Mouse (Mus musculus): ENCODE measurements around the gene Ado. TPM values are rescaled to one million over a fixed set of nuclear protein-coding genes. Genes with fewer than 3 reads are reported as not detected.

Ado gene
- 43.9 and 46.0 TPM in 2 replicates for polyA plus RNA-seq (2015; fragmentation: Nextera tagmentation; extraction: Ambion mirVana)

- no peaks in the 10 kb centered on the region for H3K9me3 ChIP-seq (replicated peaks; ENCODE audit: control insufficient read depth, low read length)
- peak within 1 kb of the TSS; percentile 96 for H3K4me2 ChIP-seq (ENCODE audit: low read depth, low read length)
- WGBS, result under 1% methylated on average over 79 of the region's 79 CpGs
- H3K4me1 ChIP-seq (ENCODE audit: control insufficient read depth, insufficient read depth, low read length), result peaks cover 15% of the 10 kb centered on the region
- H3K36me3 ChIP-seq (ENCODE audit: control insufficient read depth, insufficient read depth), result peaks cover 3% of the 10 kb centered on the region; the same call in 1 of the 2 replicates
- peak within 1 kb of the TSS; percentile 93 for H3K9ac ChIP-seq (ENCODE audit: low read length)
- ATAC-seq (replicated peaks; ENCODE audit: extremely low read depth, insufficient read depth, low FRiP score), result peak; percentile 90
- H3K27ac ChIP-seq (ENCODE audit: low read length), result peak within 1 kb of the TSS; percentile 93
- H3K4me3 ChIP-seq (ENCODE audit: low read length), result peak within 1 kb of the TSS; percentile 95
- H3K27me3 ChIP-seq (ENCODE audit: control insufficient read depth, insufficient read depth, low read length), result no peaks in the 10 kb centered on the region
Observed at GRCm38 (mm10) chr10:67548877-67549731, at the start of gene Ado. Ado (minus strand) TSS chr10:67548955.

- Histone ChIP-seq H3K4me3 (ENCODE audit: low read length) (no peak overlapping the region), H3K4me2 (ENCODE audit: low read depth, low read length) (no peak overlapping the region), H3K4me1 (ENCODE audit: control insufficient read depth, insufficient read depth, low read length) (peaks cover 6% of the 10 kb centered on the region; the same call in 1 of the 2 replicates), H3K27me3 (ENCODE audit: control insufficient read depth, insufficient read depth, low read length) (no peaks in the 10 kb centered on the region), H3K9ac (ENCODE audit: low read length) (no peak overlapping the region), H3K27ac (ENCODE audit: low read length) (no peak overlapping the region), H3K9me3 (replicated peaks; ENCODE audit: control insufficient read depth, low read length) (no peaks in the 10 kb centered on the region), H3K36me3 (ENCODE audit: control insufficient read depth, insufficient read depth) (no peaks in the 10 kb centered on the region)
- no peak for ATAC-seq (replicated peaks; ENCODE audit: extremely low read depth, insufficient read depth, low FRiP score)
- 79% methylated on average over 3 of the region's 3 CpGs for WGBS
Observed at GRCm38 (mm10) chr10:67595278-67595677, 46.5 kb upstream of the Ado start.

- H3K4me1 ChIP-seq (ENCODE audit: control insufficient read depth, insufficient read depth, low read length), result no peaks in the 10 kb centered on the region
- WGBS, result 74% methylated on average over 18 of the region's 18 CpGs
- no peaks in the 10 kb centered on the region for H3K27me3 ChIP-seq (ENCODE audit: control insufficient read depth, insufficient read depth, low read length)
- ATAC-seq (replicated peaks; ENCODE audit: extremely low read depth, insufficient read depth, low FRiP score), result no peak
- H3K9ac ChIP-seq (ENCODE audit: low read length), result no peak overlapping the region
- no peak overlapping the region for H3K4me2 ChIP-seq (ENCODE audit: low read depth, low read length)
- no peak overlapping the region for H3K4me3 ChIP-seq (ENCODE audit: low read length)
- H3K36me3 ChIP-seq (ENCODE audit: control insufficient read depth, insufficient read depth), result no peaks in the 10 kb centered on the region
- H3K9me3 ChIP-seq (replicated peaks; ENCODE audit: control insufficient read depth, low read length), result no peaks in the 10 kb centered on the region
- no peak overlapping the region for H3K27ac ChIP-seq (ENCODE audit: low read length)
Observed at GRCm38 (mm10) chr10:67585873-67586610, 37.3 kb upstream of the Ado start.

GRCm38 (mm10) chr10:67581698-67582285 lies 33.0 kb upstream of the Ado start:
- H3K9me3 ChIP-seq (replicated peaks; ENCODE audit: control insufficient read depth, low read length), result no peaks in the 10 kb centered on the region
- ATAC-seq (replicated peaks; ENCODE audit: extremely low read depth, insufficient read depth, low FRiP score), result no peak
- no peak overlapping the region for H3K27ac ChIP-seq (ENCODE audit: low read length)
- H3K27me3 ChIP-seq (ENCODE audit: control insufficient read depth, insufficient read depth, low read length), result no peaks in the 10 kb centered on the region
- H3K4me1 ChIP-seq (ENCODE audit: control insufficient read depth, insufficient read depth, low read length), result peaks cover 6% of the 10 kb centered on the region
- H3K9ac ChIP-seq (ENCODE audit: low read length), result no peak overlapping the region
- WGBS, result 60% methylated on average over 12 of the region's 12 CpGs
- H3K4me3 ChIP-seq (ENCODE audit: low read length), result no peak overlapping the region
- no peak overlapping the region for H3K4me2 ChIP-seq (ENCODE audit: low read depth, low read length)
- H3K36me3 ChIP-seq (ENCODE audit: control insufficient read depth, insufficient read depth), result no peaks in the 10 kb centered on the region

- Histone ChIP-seq H3K4me2 (ENCODE audit: low read depth, low read length) (no peak overlapping the region), H3K9me3 (replicated peaks; ENCODE audit: control insufficient read depth, low read length) (no peaks in the 10 kb centered on the region), H3K4me1 (ENCODE audit: control insufficient read depth, insufficient read depth, low read length) (peaks cover 6% of the 10 kb centered on the region), H3K9ac (ENCODE audit: low read length) (no peak overlapping the region), H3K4me3 (ENCODE audit: low read length) (no peak overlapping the region), H3K27ac (ENCODE audit: low read length) (no peak overlapping the region), H3K36me3 (ENCODE audit: control insufficient read depth, insufficient read depth) (no peaks in the 10 kb centered on the region), H3K27me3 (ENCODE audit: control insufficient read depth, insufficient read depth, low read length) (no peaks in the 10 kb centered on the region)
- WGBS, result 87% methylated on average over 4 of the region's 4 CpGs
- ATAC-seq (replicated peaks; ENCODE audit: extremely low read depth, insufficient read depth, low FRiP score), result no peak
Observed at GRCm38 (mm10) chr10:67579830-67580229, 31.1 kb upstream of the Ado start.

- ATAC-seq (replicated peaks; ENCODE audit: extremely low read depth, insufficient read depth, low FRiP score), result no peak
- Histone ChIP-seq H3K4me2 (ENCODE audit: low read depth, low read length) (no peak overlapping the region), H3K27ac (ENCODE audit: low read length) (no peak overlapping the region), H3K4me1 (ENCODE audit: control insufficient read depth, insufficient read depth, low read length) (peaks cover 6% of the 10 kb centered on the region), H3K9me3 (replicated peaks; ENCODE audit: control insufficient read depth, low read length) (no peaks in the 10 kb centered on the region), H3K36me3 (ENCODE audit: control insufficient read depth, insufficient read depth) (no peaks in the 10 kb centered on the region), H3K4me3 (ENCODE audit: low read length) (no peak overlapping the region), H3K9ac (ENCODE audit: low read length) (no peak overlapping the region), H3K27me3 (ENCODE audit: control insufficient read depth, insufficient read depth, low read length) (no peaks in the 10 kb centered on the region)
- 32% methylated on average over 8 of the region's 8 CpGs for WGBS
Observed at GRCm38 (mm10) chr10:67573310-67573709, 24.6 kb upstream of the Ado start.

GRCm38 (mm10) chr10:67571443-67571842 lies 22.7 kb upstream of the Ado start:
- WGBS, result 53% methylated on average over 14 of the region's 14 CpGs

GRCm38 (mm10) chr10:67569539-67569938 lies 20.8 kb upstream of the Ado start:
- WGBS, result 50% methylated on average over 7 of the region's 7 CpGs
- Histone ChIP-seq H3K36me3 (ENCODE audit: control insufficient read depth, insufficient read depth) (no peaks in the 10 kb centered on the region), H3K9ac (ENCODE audit: low read length) (no peak overlapping the region), H3K9me3 (replicated peaks; ENCODE audit: control insufficient read depth, low read length) (no peaks in the 10 kb centered on the region), H3K4me3 (ENCODE audit: low read length) (no peak overlapping the region), H3K4me2 (ENCODE audit: low read depth, low read length) (no peak overlapping the region), H3K27ac (ENCODE audit: low read length) (no peak overlapping the region), H3K27me3 (ENCODE audit: control insufficient read depth, insufficient read depth, low read length) (no peaks in the 10 kb centered on the region), H3K4me1 (ENCODE audit: control insufficient read depth, insufficient read depth, low read length) (0 out of 2 replicates have a peak, but pooled peaks cover 2% of the 10 kb centered on the region)
- ATAC-seq (replicated peaks; ENCODE audit: extremely low read depth, insufficient read depth, low FRiP score), result no peak

More at GRCm38 (mm10) chr10:67571443-67571842, 22.7 kb upstream of the Ado start:
- Histone ChIP-seq H3K4me2 (ENCODE audit: low read depth, low read length) (no peak overlapping the region), H3K27me3 (ENCODE audit: control insufficient read depth, insufficient read depth, low read length) (no peaks in the 10 kb centered on the region), H3K4me3 (ENCODE audit: low read length) (no peak overlapping the region), H3K4me1 (ENCODE audit: control insufficient read depth, insufficient read depth, low read length) (0 out of 2 replicates have a peak, but pooled peaks cover 2% of the 10 kb centered on the region), H3K27ac (ENCODE audit: low read length) (no peak overlapping the region), H3K36me3 (ENCODE audit: control insufficient read depth, insufficient read depth) (no peaks in the 10 kb centered on the region), H3K9ac (ENCODE audit: low read length) (no peak overlapping the region), H3K9me3 (replicated peaks; ENCODE audit: control insufficient read depth, low read length) (no peaks in the 10 kb centered on the region)
- ATAC-seq (replicated peaks; ENCODE audit: extremely low read depth, insufficient read depth, low FRiP score), result no peak

Measured in heart, embryonic 16.5 days (tissue).